Mouse (Mus musculus) heart, postnatal 0 days (tissue): ENCODE data around the gene Nim1k.

Experiments used
- CTCF ChIP-seq: IDR thresholded peaks from 2 replicates; pipeline ENCODE4 v1.5.1; 2016; ENCODE audit warnings: antibody characterized with exemption, control low read depth, low read depth
- EP300 ChIP-seq: IDR thresholded peaks from 2 replicates; pipeline ENCODE4 v1.6.1; 2016; ENCODE audit warnings: antibody characterized with exemption, low read depth

DNA sequence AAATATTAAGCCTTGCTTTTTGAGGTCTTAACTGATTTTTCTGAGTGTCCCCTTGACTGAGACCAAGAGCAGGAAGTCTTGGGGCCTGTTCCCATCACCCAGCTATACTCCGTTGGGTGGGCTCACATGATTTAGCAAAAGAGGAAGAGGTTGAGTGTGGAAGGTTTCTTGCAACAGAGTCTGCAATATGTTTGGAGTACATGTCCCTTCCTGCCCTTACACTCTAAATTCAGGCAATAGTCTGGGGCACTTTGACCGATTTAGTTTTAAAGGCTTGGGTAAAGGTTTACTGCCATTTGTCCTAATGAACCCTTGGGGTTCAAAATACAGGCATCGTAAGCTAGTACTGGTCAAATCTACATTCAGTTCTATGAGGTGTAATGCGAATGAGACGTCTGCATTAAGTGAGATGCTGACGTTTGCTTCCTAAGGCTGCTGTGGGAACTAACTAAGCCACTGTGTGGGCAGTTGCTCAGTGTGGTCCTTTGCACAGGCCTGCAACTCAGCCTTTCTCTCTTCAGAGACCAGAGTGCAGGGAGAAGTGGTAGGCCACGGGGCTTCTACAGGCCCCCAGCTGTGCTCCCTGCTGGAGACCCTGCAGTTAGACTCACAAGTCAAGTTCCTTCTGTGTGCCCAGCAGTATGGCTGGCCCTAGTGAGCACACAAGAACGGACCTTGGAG, 42.4 kb downstream of the Nim1k start:
- no peak for TF ChIP-seq CTCF
- no peak for TF ChIP-seq EP300
